Mouse (Mus musculus): ENCODE results near the gene Wipi1.

GRCm38 (mm10) chr11:109591511-109591910 lies 20.3 kb downstream of the Wipi1 start:
- TF ChIP-seq CHD2 (IDR thresholded peaks at IDR 0.05; ENCODE audit: low read depth, low read length) (no peak), ZC3H11A (IDR thresholded peaks at IDR 0.05; ENCODE audit: borderline replicate concordance, low read depth, low read length) (no peak)
